Mouse (Mus musculus) heart, postnatal 0 days (tissue): Measurements from ENCODE around the gene Supt4a.

Experiments used
- CTCF ChIP-seq: IDR thresholded peaks from 2 replicates; pipeline ENCODE4 v1.5.1; 2016; ENCODE audit warnings: antibody characterized with exemption, control low read depth, low read depth
- EP300 ChIP-seq: IDR thresholded peaks from 2 replicates; pipeline ENCODE4 v1.6.1; 2016; ENCODE audit warnings: antibody characterized with exemption, low read depth

- no peak for TF ChIP-seq CTCF
- TF ChIP-seq EP300: no peak
Observed at GRCm38 (mm10) chr11:87690054-87690740, 47.2 kb upstream of the Supt4a start.
